Mouse (Mus musculus): Measurements from ENCODE around the gene Nrm. TPM values are rescaled to one million over a fixed set of nuclear protein-coding genes. Genes with fewer than 3 reads are reported as not detected.
A peak's percentile ranks its signal among the peaks of the same experiment; 100 is the strongest.

Gene Nrm
- polyA plus RNA-seq (2011; ENCODE audit: insufficient read depth, insufficient read length, low replicate concordance, missing spikeins) = 16.0 and 22.4 TPM in 2 replicates

DNA sequence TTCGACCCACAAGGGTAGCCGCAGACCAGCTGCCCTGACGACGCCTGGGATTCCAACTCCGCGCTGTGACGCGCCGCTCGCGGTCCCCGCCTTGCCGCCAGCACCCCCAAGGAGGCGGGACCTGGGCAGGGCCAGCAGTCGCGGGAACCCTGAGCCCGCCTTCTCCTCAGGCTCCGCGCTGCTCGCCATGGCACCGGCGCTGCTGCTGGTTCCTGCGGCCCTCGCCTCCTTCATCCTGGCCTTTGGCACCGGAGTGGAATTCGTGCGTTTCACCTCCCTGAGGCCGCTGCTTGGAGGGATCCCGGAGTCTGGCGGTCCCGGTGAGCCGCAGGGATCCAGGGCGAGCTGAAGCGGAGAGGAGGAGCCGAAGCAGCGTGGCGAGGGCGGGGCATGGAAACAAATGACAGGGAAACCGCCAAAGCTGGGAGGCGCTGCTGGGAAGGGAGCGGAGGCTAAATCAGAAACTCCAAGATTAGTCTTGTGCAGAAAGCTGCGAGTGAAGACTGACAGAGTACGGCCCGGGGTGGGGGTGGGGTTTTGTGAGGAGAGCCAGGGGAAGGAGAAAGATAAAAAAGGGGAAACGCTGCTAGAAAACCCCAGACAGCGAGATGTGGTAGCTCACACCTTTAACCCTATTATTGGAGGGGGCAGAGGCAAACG lies at the start of gene Nrm:
TSS of gene Nrm (plus strand) at position 121 of the 660 bp plus-strand sequence.
- TF ChIP-seq POLR2A (IDR thresholded peaks at IDR 0.05; ENCODE audit: borderline replicate concordance, control insufficient read depth, low read depth, low read length) (peak; percentile 66; the same call in 1 of the 2 replicates), CTCF (IDR thresholded peaks at IDR 0.05; ENCODE audit: control insufficient read depth, insufficient read depth, low read length) (peak; percentile 30; the same call in 1 of the 2 replicates)
- H3K4me1 ChIP-seq (ENCODE audit: control insufficient read depth, insufficient read depth, low read length) = peaks cover 1% of the 10 kb centered on the region; the same call in 1 of the 2 replicates
- peak within 1 kb of the TSS; percentile 76 for H3K4me3 ChIP-seq (replicated peaks; ENCODE audit: control insufficient read depth, low read depth, low read length)
- peak within 1 kb of the TSS; percentile 23 for H3K27ac ChIP-seq (ENCODE audit: control insufficient read depth, insufficient read depth, low read depth, low read length, poor library complexity)
- WGBS = under 1% methylated on average over 47 of the region's 47 CpGs

DNA sequence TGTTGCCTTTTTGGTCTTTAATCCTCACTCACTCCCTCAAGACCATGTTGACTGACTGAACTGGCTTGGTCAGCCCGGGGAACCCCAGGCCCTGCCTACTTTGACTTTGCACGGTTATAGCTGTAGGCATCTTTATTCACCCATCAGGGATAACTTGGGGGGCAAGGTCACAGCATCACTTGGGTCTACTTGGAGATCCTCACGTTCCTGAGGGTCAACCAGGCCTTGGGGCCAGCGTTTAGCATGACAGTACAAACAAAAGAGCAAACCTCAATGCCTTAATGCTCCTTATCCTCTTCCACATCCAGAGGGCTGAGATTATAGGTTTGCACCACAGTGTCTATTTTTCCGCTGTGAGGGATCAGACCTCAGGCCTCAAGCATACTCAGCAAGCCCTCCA lies 48.8 kb upstream of the Nrm start:
- Histone ChIP-seq H3K27ac (ENCODE audit: control insufficient read depth, insufficient read depth, low read depth, low read length, poor library complexity) (no peak overlapping the region), H3K4me1 (ENCODE audit: control insufficient read depth, insufficient read depth, low read length) (peaks cover 3% of the 10 kb centered on the region; the same call in 1 of the 2 replicates), H3K4me3 (replicated peaks; ENCODE audit: control insufficient read depth, low read depth, low read length) (no peak overlapping the region)
- TF ChIP-seq POLR2A (IDR thresholded peaks at IDR 0.05; ENCODE audit: borderline replicate concordance, control insufficient read depth, low read depth, low read length) (no peak), CTCF (IDR thresholded peaks at IDR 0.05; ENCODE audit: control insufficient read depth, insufficient read depth, low read length) (no peak)
- 85% methylated on average over 5 of the region's 5 CpGs for WGBS

DNA sequence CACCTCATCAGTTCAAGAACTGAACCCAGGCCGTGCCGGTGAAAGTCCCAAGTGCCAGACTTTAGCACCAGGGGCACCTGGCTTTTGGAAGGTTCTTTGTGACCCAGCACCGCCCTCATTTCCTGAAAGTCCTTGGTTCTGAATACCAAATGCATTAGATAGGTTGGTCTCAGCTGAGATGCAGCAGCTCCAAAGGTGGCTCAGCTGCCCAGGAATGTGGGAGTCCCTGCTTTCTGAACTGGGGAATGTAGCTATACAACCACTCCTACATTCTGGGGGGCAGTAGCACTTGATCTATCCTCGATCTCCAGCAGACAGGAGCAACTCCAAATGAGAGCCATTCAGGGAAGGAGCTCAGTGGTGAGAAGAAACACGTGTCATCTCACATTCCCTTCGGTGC lies 48.4 kb upstream of the Nrm start:
- peaks cover 3% of the 10 kb centered on the region; the same call in 1 of the 2 replicates for H3K4me1 ChIP-seq (ENCODE audit: control insufficient read depth, insufficient read depth, low read length)
- no peak overlapping the region for H3K4me3 ChIP-seq (replicated peaks; ENCODE audit: control insufficient read depth, low read depth, low read length)
- H3K27ac ChIP-seq (ENCODE audit: control insufficient read depth, insufficient read depth, low read depth, low read length, poor library complexity) = no peak overlapping the region
- TF ChIP-seq POLR2A (IDR thresholded peaks at IDR 0.05; ENCODE audit: borderline replicate concordance, control insufficient read depth, low read depth, low read length) (no peak), CTCF (IDR thresholded peaks at IDR 0.05; ENCODE audit: control insufficient read depth, insufficient read depth, low read length) (no peak)
- WGBS = 47% methylated on average over 6 of the region's 6 CpGs

DNA sequence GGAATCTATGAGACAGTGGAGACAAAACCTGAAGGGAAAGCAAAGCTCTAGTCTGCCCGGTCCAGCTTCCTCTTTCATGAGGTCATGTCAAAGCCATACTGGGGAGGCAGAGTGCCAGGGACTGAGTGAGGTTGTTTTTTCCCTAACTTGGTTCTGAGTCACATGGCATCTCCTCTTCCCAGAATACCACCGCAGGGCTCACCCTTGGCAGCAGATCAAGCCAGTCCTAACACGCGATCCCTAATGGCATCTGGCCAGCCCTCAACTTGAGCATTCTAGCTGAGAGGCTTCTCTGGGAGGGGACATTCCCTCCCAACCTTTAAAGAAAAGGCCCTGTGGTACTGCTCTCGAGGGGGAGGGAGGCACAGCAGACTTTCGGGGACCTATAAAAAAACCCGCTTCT lies 47.9 kb upstream of the Nrm start:
- Histone ChIP-seq H3K4me3 (replicated peaks; ENCODE audit: control insufficient read depth, low read depth, low read length) (no peak overlapping the region), H3K27ac (ENCODE audit: control insufficient read depth, insufficient read depth, low read depth, low read length, poor library complexity) (no peak overlapping the region; the same call in 1 of the 2 replicates), H3K4me1 (ENCODE audit: control insufficient read depth, insufficient read depth, low read length) (peaks cover 3% of the 10 kb centered on the region; the same call in 1 of the 2 replicates)
- WGBS = 4% methylated on average over 7 of the region's 7 CpGs
- no peak for TF ChIP-seq CTCF (IDR thresholded peaks at IDR 0.05; ENCODE audit: control insufficient read depth, insufficient read depth, low read length)

DNA sequence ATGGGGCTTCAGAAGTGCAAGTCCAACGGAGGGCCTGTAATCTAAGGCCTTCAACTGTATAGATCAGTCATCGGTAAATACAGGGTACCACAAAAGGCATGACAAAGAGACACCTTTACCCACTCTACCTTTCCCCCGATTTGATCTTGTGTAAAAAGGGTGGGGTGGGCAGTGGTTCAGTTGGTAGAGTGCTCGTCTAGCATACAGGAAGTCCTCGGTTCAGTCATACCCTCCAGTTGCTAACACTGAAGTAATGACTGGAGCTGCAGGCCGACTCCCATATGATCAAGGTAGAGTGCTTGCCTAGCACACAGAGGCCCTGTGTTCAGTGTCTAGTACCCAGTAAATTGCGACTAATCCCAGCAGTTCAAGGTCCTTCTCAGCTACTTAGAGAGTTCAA lies 47.5 kb upstream of the Nrm start:
- Histone ChIP-seq H3K4me1 (ENCODE audit: control insufficient read depth, insufficient read depth, low read length) (peaks cover 3% of the 10 kb centered on the region; the same call in 1 of the 2 replicates), H3K27ac (ENCODE audit: control insufficient read depth, insufficient read depth, low read depth, low read length, poor library complexity) (no peak overlapping the region; the same call in 1 of the 2 replicates), H3K4me3 (replicated peaks; ENCODE audit: control insufficient read depth, low read depth, low read length) (no peak overlapping the region)
- TF ChIP-seq CTCF (IDR thresholded peaks at IDR 0.05; ENCODE audit: control insufficient read depth, insufficient read depth, low read length) (no peak), POLR2A (IDR thresholded peaks at IDR 0.05; ENCODE audit: borderline replicate concordance, control insufficient read depth, low read depth, low read length) (no peak)
- 14% methylated on average over 7 of the region's 7 CpGs for whole genome bisulfite sequencing

DNA sequence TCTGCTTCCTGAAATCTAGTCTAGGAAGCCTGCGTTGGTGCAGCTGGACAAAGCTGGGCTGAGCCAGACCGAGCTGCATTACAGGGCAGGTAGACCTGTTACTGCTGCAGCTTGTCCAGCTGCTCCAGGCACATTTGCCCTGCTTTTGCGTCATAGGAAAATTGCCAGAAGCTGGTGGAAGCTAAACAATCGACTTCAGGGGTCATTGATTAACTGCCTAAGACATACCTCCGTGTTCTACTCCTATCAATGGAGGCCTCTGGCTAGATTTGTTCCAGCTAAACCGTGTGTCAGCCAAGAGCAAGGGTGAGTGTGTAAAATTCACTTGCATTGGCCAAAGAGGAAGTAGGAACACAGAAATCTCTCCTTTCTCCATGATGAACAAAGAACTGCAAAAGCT lies 46.4 kb upstream of the Nrm start:
- TF ChIP-seq CTCF (IDR thresholded peaks at IDR 0.05; ENCODE audit: control insufficient read depth, insufficient read depth, low read length) (no peak), POLR2A (IDR thresholded peaks at IDR 0.05; ENCODE audit: borderline replicate concordance, control insufficient read depth, low read depth, low read length) (no peak)
- Histone ChIP-seq H3K4me3 (replicated peaks; ENCODE audit: control insufficient read depth, low read depth, low read length) (no peak overlapping the region), H3K27ac (ENCODE audit: control insufficient read depth, insufficient read depth, low read depth, low read length, poor library complexity) (no peak overlapping the region), H3K4me1 (ENCODE audit: control insufficient read depth, insufficient read depth, low read length) (peaks cover 3% of the 10 kb centered on the region; the same call in 1 of the 2 replicates)
- 47% methylated on average over 6 of the region's 6 CpGs for WGBS

DNA sequence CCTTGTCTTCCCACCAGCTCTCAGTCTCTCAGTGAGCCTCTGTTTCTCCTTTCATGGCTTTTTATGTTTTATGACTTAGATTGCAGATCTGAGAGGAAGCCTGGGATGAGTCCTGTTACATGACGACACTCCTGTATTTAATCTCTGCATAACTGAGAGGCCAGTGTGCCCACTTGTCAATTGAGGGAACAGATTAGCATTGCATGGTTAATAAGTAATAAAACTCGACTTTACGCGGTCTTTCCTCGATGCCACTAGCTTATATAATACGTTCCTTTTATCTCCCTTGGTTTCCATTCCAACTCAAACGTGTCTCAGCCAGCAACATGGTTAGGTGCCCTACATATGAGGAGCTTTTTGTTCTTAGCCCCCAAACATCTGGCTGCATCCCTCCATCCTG lies 45.3 kb upstream of the Nrm start:
- 75% methylated on average over 7 of the region's 7 CpGs for WGBS

DNA sequence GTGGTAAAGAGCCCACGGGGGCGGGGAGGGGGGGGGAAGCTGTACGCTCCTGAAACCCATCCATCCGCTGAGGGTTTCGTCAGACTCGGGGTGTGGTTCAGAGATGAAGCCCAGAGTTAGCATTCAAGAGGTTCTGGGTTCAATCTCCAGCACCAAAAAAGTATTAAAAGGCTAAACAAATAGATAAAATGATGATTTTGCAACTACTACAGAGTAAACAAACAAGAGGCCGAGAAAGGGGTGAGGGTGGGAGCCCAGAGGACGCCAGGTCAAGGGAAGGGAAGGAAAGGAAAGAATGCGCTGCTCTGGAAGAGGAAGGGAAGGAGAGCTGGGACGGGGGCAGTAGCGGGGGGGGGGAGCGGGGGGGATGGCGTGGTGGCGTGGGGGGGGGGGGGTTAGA lies 44.4 kb upstream of the Nrm start:
- H3K4me3 ChIP-seq (replicated peaks; ENCODE audit: control insufficient read depth, low read depth, low read length) = no peak overlapping the region
- H3K27ac ChIP-seq (ENCODE audit: control insufficient read depth, insufficient read depth, low read depth, low read length, poor library complexity) = no peak overlapping the region
- H3K4me1 ChIP-seq (ENCODE audit: control insufficient read depth, insufficient read depth, low read length) = peaks cover 4% of the 10 kb centered on the region
- TF ChIP-seq CTCF (IDR thresholded peaks at IDR 0.05; ENCODE audit: control insufficient read depth, insufficient read depth, low read length) = no peak
- TF ChIP-seq POLR2A (IDR thresholded peaks at IDR 0.05; ENCODE audit: borderline replicate concordance, control insufficient read depth, low read depth, low read length) = no peak
- WGBS = 58% methylated on average over 14 of the region's 14 CpGs

More for the DNA sequence above, 45.3 kb upstream of the Nrm start:
- TF ChIP-seq CTCF (IDR thresholded peaks at IDR 0.05; ENCODE audit: control insufficient read depth, insufficient read depth, low read length) = no peak
- no peak for TF ChIP-seq POLR2A (IDR thresholded peaks at IDR 0.05; ENCODE audit: borderline replicate concordance, control insufficient read depth, low read depth, low read length)
- Histone ChIP-seq H3K27ac (ENCODE audit: control insufficient read depth, insufficient read depth, low read depth, low read length, poor library complexity) (no peak overlapping the region), H3K4me1 (ENCODE audit: control insufficient read depth, insufficient read depth, low read length) (peaks cover 4% of the 10 kb centered on the region), H3K4me3 (replicated peaks; ENCODE audit: control insufficient read depth, low read depth, low read length) (no peak overlapping the region)
